Mouse (Mus musculus) liver (tissue): ENCODE results near the gene Myh10.
"Not testable (repeated sequence)": the region's sequence is repeated elsewhere in the genome, so short reads cannot be mapped to it uniquely, and the experiment has no call there.

Experiments
- DNase-seq: peaks from one replicate; pipeline ENCODE4 v3.0.0-alpha.2; 2020; ENCODE audit warnings: mixed read lengths

Myh10 gene

DNA sequence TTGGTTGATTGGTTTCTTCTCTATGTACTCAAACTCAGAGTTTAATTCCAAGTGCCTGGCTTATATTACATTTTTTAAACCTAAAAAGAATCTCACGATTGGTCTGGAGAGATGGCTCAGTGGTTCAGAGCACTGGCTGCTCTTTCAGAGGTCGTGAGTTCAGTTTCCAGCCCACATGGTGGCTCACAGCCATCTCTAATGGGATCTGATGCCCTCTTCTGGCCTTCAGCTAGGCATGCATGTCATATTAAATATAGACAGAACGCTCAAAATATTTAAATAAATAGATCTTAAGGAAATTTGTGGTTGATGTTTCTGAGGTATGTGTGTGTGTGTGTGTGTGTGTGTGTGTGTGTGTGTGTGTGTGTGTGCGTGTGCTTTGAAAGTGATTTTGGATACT lies 113.8 kb downstream of the Myh10 start:
- no peak for DNase-seq

DNA sequence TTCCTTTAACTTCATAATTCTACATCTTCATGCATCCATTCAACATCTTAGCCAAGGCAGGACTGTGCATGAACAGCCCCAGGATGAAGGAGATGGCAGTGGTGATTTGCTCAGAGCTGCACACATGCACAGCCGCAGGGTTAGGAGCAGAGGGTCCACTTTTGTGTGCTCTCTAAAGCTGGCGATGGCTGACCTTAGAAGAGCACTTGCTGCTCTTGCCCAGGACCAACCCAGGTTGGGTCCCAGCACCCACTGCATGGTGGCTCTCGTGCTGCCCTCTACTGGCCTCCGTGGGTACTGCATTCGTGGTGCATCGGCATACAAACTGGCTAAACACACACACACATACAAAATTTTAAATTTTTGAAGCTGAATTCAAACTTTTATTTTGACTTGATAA lies 116.4 kb downstream of the Myh10 start:
- peak; percentile 79 for DNase-seq

DNA sequence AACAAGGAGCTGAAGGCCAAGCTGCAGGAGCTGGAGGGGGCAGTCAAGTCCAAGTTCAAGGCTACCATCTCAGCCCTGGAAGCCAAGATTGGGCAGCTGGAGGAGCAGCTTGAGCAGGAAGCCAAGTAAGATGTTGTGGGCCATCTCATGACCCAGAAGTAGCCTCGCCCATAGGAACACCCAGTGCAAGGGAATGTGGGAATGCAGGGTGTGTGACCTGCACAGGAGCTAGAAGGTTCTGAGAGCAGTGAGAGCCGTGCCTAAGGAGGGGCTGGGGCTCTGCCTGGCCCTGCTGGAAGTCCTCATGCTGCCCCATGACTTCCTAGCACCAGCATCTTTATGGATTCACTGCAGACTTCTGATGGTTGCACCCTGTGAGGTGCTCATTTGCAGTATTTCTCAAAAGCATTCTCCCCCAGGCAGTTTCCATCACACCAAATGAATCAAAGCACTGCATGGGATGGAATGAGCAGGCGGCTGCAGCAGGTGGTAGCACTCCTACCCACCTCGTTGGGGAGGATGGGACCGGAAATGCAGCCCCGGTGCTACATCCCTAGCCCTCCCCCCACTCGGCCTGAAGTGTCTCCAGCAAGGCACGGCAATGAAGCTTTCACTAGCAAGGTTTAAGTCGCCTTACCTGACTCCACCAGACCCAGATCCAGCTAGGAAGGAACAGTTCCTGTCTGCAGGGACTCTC lies 120.7 kb downstream of the Myh10 start:
- DNase-seq, result no peak

GRCm38 (mm10) chr11:68818416-68818815 lies 127.1 kb downstream of the Myh10 start:
- no peak for DNase-seq

DNA sequence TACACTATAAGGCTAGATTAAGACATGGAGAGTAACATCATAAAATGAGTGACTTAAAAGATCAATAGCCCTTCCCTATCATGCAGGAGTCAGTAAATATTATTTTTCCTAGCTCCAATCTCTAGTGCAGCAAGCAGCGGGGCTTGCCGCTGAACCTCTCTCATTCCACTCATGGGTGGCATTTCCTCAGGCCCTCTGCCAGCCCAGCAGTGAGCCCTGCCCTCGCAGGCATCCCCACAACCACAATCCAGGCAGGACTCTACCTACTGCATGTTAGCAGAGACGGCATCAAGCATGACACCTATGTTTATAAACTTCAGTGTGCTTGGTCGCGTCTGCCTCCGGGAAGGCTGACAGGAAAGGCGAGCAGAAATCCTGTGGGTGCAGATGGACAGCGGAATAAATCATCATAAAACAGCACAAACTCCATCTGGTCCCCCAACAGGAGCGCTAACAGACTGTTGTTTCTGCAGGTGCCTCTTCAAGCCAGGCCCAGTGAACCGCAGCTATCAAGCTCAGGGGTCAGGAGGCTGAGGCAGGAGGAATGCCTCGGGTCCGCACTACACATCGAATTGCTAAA lies 128.0 kb downstream of the Myh10 start:
- DNase-seq, result no peak

GRCm38 (mm10) chr11:68822326-68822725 lies 131.0 kb downstream of the Myh10 start:
- DNase-seq, result no peak

GRCm38 (mm10) chr11:68826735-68827134 lies 135.4 kb downstream of the Myh10 start:
- no peak for DNase-seq

DNA sequence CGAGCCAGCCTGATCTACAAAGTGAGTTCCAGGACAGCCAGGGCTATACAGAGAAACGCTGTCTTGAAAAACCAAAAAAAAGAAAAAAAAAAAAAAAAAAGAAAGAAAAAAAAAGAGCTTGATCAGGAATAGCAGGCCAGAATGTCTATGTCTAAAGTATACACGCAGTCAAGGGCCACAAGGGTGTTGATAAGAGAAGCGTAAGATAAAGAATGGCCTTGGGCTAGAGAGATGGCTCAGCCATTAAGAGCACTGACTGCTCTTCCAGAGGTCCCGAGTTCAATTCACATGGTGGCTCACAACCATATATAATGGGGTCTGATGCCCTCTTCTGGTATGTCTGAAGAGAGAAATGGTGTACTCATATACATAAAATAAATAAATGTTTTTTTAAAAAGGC lies 140.2 kb downstream of the Myh10 start:
- DNase-seq, result not testable (repeated sequence)

DNA sequence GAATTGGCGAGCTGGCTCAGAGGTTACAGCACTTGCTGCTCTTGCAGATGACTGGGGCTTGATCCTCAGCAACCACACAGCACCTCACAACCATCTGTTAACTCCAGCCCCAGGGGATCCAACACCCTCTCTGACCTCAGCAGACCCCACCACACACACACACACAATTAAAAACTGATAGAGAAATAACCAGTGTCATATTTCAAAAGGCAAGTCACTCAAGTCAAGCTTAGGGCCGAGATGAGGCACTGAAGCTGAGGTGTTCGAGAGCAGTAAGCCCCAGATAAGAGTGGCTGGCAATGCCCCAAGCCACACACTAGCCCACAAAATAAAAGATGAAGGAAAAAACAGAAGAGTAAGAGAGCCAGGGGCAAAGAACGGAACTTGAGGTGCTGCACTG lies 141.4 kb downstream of the Myh10 start:
- DNase-seq, result no peak

- DNase-seq, result no peak
Observed at GRCm38 (mm10) chr11:68833593-68833992, 142.2 kb downstream of the Myh10 start.

- DNase-seq, result no peak
Observed at GRCm38 (mm10) chr11:68835034-68835433, 143.7 kb downstream of the Myh10 start.

GRCm38 (mm10) chr11:68839606-68840005 lies 148.2 kb downstream of the Myh10 start:
- no peak for DNase-seq

DNA sequence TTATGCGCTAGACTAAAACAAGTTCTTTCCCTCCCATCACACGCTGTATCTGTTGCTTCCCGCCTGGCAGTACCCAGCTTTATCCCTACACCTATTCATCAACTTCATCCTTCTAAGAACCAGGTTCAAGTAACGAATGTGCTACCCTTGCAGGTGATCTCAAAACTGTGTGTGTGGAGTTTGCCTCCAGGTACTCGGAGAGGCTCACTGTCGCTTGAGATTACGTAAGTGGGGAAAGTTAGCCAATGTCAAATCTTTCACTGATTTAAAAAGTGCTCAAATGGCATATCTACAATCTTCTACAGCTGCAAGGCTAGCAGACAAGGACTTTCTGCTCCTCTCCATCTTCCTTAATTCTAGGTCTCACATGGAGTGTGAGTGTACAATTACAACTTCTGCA lies 159.5 kb downstream of the Myh10 start:
- no peak for DNase-seq

- DNase-seq, result no peak
Observed at GRCm38 (mm10) chr11:68851644-68852485, 160.5 kb downstream of the Myh10 start.

DNA sequence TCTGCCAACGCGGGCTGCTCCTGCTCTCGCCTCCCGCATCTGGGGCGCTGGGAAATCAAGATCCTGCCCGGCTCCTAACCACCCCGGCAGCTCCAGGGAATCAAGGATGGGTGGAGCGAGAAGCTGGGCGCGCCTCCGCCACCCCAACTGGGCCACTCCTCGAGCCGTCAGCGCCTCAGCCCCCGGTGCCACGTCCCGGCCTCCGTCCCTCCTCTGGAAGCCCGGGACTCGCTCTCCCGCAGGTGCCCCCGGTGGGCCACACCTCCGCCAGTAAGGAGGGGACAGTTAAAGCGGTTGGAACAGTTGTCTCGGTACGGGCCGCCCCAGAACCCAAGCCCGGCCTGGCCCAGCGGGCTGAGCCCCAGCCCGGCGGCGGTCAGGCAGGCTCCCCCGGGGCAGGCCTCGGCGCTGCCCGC lies 161.1 kb downstream of the Myh10 start:
- DNase-seq, result peak; percentile 87

DNA sequence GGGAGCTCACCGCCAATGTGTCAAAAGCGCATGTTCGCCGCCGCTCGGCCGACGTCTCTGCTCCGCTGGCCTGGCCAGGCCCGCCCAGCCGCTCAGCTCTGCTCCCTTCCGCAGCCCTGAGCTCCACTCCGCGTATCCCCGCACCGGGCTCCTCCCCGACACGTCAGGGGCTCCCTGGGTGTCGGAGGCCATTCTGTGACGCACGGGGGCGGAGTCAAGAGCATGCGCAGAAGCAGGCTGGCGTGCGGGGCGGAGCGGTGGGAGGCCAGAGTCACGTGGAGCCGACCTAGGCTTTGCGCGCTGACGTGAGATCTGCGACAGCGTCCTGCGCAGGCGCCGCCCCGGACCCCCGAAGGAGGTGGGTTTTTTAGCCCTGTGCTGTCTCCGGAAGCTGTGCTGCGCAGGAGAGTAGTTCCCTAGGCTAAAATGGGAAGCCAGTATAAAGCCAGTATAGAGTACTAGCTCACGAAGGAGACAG lies 161.6 kb downstream of the Myh10 start:
- DNase-seq, result peak; percentile 100

DNA sequence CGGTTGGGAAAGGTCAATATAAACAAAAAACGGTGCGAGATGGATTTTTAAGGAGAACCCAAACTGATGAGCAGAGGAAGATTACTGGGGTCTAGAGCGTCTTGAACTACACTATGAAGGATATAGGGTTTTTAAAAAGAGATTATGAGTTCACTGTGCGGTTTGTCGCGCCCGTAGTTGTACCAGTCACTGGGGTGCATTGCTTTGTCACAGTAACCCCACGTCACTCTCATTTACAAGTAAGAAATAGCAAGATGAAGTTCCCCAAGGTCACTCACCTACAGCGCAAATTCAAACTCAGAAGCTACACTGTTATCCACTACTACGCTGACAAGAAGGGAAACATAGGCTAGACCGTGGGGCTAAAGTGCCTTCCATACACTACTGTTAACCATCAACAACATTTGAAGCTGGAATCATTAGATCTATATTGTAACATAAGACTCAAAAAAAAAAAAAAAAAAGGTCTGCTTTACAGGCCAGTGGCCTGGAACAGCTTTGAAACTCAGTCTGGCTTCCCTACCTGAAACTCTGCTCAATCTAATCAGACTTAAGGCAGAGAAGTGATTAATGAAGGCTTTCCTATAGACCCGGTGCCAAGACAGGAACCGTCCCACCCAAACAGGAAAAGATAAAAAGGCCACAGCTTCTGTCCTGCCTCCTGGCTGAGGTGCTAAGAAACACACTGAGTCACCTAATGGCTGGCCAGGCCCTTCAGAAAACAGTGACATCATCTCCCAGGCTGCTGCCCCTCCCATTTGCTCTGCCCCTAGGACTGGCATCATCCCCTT lies 162.4 kb downstream of the Myh10 start:
- DNase-seq, result peak; percentile 74

DNA sequence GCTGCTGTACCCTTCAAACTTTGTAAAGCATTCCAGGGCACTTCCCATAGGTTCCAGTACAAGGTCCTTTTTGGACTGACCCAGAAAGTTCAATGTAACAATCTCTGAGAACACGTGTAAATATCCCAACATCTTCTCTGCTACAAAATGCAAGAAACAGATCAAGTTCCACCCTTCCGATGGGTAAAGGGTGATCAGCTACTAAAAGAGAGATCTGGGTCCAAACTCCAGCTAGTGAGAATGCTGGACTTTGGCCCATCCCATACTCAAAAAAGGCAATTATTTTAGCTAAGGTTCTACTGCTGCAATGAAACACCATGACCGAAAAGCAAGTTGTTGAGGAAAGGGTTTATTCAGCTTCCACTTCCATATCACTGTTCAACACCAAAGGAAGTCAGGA lies 163.3 kb downstream of the Myh10 start:
- DNase-seq, result no peak

DNA sequence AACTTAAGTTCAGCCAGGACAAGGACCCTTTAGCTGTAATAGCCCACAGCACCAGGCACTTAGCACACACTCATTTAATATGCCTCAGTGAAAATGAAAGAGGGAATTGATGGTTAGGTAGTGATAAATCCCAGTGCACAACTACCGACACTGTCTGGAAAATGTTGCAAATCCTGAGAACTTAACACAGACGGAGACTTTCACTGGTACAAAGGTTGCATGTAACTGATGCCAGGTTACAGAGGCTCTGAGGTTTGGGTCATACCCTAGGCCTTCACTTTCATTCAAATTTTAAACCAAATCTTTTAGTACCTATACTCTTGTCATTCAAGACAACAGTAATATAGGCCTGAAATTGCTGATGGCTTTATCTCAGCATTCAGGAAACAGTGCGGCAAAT lies 166.0 kb downstream of the Myh10 start:
- no peak for DNase-seq

- DNase-seq, result no peak
Observed at GRCm38 (mm10) chr11:68859943-68860593, 168.7 kb downstream of the Myh10 start.

GRCm38 (mm10) chr11:68862260-68862659 lies 170.9 kb downstream of the Myh10 start:
- DNase-seq, result no peak

GRCm38 (mm10) chr11:68863631-68864091 lies 172.3 kb downstream of the Myh10 start:
- DNase-seq, result no peak
